Mouse (Mus musculus): ENCODE measurements around the gene Kpna6.

The Kpna6 gene

GRCm38 (mm10) chr4:129654770-129655169, 17.8 kb downstream of the Kpna6 start:
- intact Hi-C loops (cut with DNase I), result no loop called here

GRCm38 (mm10) chr4:129650359-129650758, 22.2 kb downstream of the Kpna6 start:
- intact Hi-C loops (cut with DNase I), result no loop called here

- intact Hi-C loops (cut with DNase I), result no loop called here
Observed at GRCm38 (mm10) chr4:129648656-129649055, 23.9 kb downstream of the Kpna6 start.

GRCm38 (mm10) chr4:129645204-129645603, 27.4 kb downstream of the Kpna6 start:
- intact Hi-C loops (cut with DNase I), result no loop called here

GRCm38 (mm10) chr4:129641756-129642155, 30.8 kb downstream of the Kpna6 start:
- intact Hi-C loops (cut with DNase I), result no loop called here

- intact Hi-C loops (cut with DNase I), result no loop called here
Observed at GRCm38 (mm10) chr4:129640638-129641467, 31.7 kb downstream of the Kpna6 start, which contains the start of gene Txlna. Gene Txlna (minus strand): TSS chr4:129641065.

- intact Hi-C loops (cut with DNase I), result no loop called here
Observed at GRCm38 (mm10) chr4:129640101-129640637, 32.4 kb downstream of the Kpna6 start.

- intact Hi-C loops (cut with DNase I), result no loop called here
Observed at GRCm38 (mm10) chr4:129639221-129639620, 33.3 kb downstream of the Kpna6 start.

- intact Hi-C loops (cut with DNase I), result no loop called here
Observed at GRCm38 (mm10) chr4:129633852-129634251, 38.7 kb downstream of the Kpna6 start.

GRCm38 (mm10) chr4:129631867-129632266, 40.7 kb downstream of the Kpna6 start:
- intact Hi-C loops (cut with DNase I), result no loop called here

GRCm38 (mm10) chr4:129630944-129631343, 41.6 kb downstream of the Kpna6 start:
- intact Hi-C loops (cut with DNase I), result no loop called here

- intact Hi-C loops (cut with DNase I), result no loop called here
Observed at GRCm38 (mm10) chr4:129626035-129626434, 46.5 kb downstream of the Kpna6 start.

GRCm38 (mm10) chr4:129625496-129625895, 47.1 kb downstream of the Kpna6 start:
- intact Hi-C loops (cut with DNase I), result no loop called here

- intact Hi-C loops (cut with DNase I), result no loop called here
Observed at GRCm38 (mm10) chr4:129625029-129625370, 47.6 kb downstream of the Kpna6 start.

GRCm38 (mm10) chr4:129624281-129625028, 48.1 kb downstream of the Kpna6 start:
- intact Hi-C loops (cut with DNase I), result no loop called here

- intact Hi-C loops (cut with DNase I), result no loop called here
Observed at GRCm38 (mm10) chr4:129623681-129624091, 48.9 kb downstream of the Kpna6 start, which contains the start of gene Ccdc28b. Gene Ccdc28b (minus strand): TSS chr4:129623947.

- intact Hi-C loops (cut with DNase I), result no loop called here
Observed at GRCm38 (mm10) chr4:129622803-129623535, 49.6 kb downstream of the Kpna6 start.

GRCm38 (mm10) chr4:129622120-129622802, 50.3 kb downstream of the Kpna6 start:
- intact Hi-C loops (cut with DNase I), result no loop called here

GRCm38 (mm10) chr4:129621283-129621841, 51.2 kb downstream of the Kpna6 start:
- intact Hi-C loops (cut with DNase I), result no loop called here

Data from adrenal gland (tissue).